Mouse (Mus musculus): ENCODE data around the gene Gm6460.
"Not testable (repeated sequence)": the region's sequence is repeated elsewhere in the genome, so short reads cannot be mapped to it uniquely, and the experiment has no call there.

Gm6460 gene

GRCm38 (mm10) chr5:11594613-11595012 is at the start of gene Gm6460:
Gene Gm6460, plus strand, starts transcription at chr5:11594913.
- not testable (repeated sequence) for DNase-seq
